8 mouse cellular contexts compared by ENCODE assay signal in genomic region chr15:3875210-3875861, GRCm38 (mm10).
DNase-seq lines count a peak whose midpoint lies in the region; ATAC-seq and TF ChIP-seq lines count a peak whose summit lies in the region.
"Not testable (repeated sequence)": the region's sequence is repeated elsewhere in the genome, so short reads cannot be mapped to it uniquely, and the experiment has no call there.

No protein-coding gene starts in this region.

- not testable (repeated sequence) for H3K27ac ChIP-seq in kidney, postnatal 0 days

- not testable (repeated sequence) for TF ChIP-seq CTCF in kidney, postnatal 0 days (IDR thresholded peaks at IDR 0.05; ENCODE audit: low read depth)

- H3K9me3 ChIP-seq in kidney, postnatal 0 days (replicated peaks; ENCODE audit: low read length) = not testable (repeated sequence)

- H3K4me2 ChIP-seq in kidney, postnatal 0 days (ENCODE audit: low read length) = not testable (repeated sequence)

- intact Hi-C loops in heart, postnatal 36 days (cut with DNase I) = not testable (repeated sequence)

- H3K4me1 ChIP-seq in kidney, postnatal 0 days (replicated peaks; ENCODE audit: insufficient read depth, low read length) = not testable (repeated sequence)

- not testable (repeated sequence) for H3K4me3 ChIP-seq in kidney, postnatal 0 days (replicated peaks; ENCODE audit: low read depth, low read length)

- peak; percentile 84 for DNase-seq in Muller cell, postnatal 12 days (ENCODE audit: inconsistent ontology term)
- DNase-seq in cerebellum, postnatal 10 days = peak; percentile 75 to 77
- peak; percentile 4 for DNase-seq in gastrocnemius, adult 18-20 months (ENCODE audit: low spot score)
- DNase-seq in heart, postnatal 36 days = peak; percentile 35 to 45
- DNase-seq in kidney, postnatal 0 days (ENCODE audit: low spot score) = peak; percentile 27
- DNase-seq in lung, adult 18-20 months = peak; percentile 76 to 80
- DNase-seq in telencephalon, adult 2 months (ENCODE audit: low read depth, low spot score) = peak; percentile 1

- H3K36me3 ChIP-seq in kidney, postnatal 0 days (ENCODE audit: insufficient read depth, low read length) = not testable (repeated sequence)

- 61% methylated on average over 6 of the region's 7 CpGs for WGBS in kidney, postnatal 0 days

- H3K27me3 ChIP-seq in kidney, postnatal 0 days (ENCODE audit: insufficient read depth, low read length) = not testable (repeated sequence)

- not testable (repeated sequence) for H3K9ac ChIP-seq in kidney, postnatal 0 days (ENCODE audit: low read depth, low read length)

- 0 out of 2 replicates have a peak, but pooled peaks have one; percentile 25 for ATAC-seq in kidney, postnatal 0 days (replicated peaks; ENCODE audit: low FRiP score, low read depth)
- ATAC-seq in megakaryocyte progenitor cell, adult 5-6 weeks (replicated peaks; ENCODE audit: poor library complexity) = peak; percentile 97

Comparison
In these comparisons a context has a peak if more than half of its experiments do, and no peak if none do; other contexts are left out.
1. DNase-seq: peak in every context shown above with its lines; median percentile 84 in Muller cell, postnatal 12 days; 78 in lung, adult 18-20 months; 76 in cerebellum, postnatal 10 days; 40 in heart, postnatal 36 days; 27 in kidney, postnatal 0 days; 4 in gastrocnemius, adult 18-20 months; 1 in telencephalon, adult 2 months.